Mouse (Mus musculus): ENCODE measurements around the gene Dnah6. TPM values are rescaled to one million over a fixed set of nuclear protein-coding genes. Genes with fewer than 3 reads are reported as not detected.

The Dnah6 gene
- polyA plus RNA-seq, 1 experiment from 2014 or later: 0.09 TPM

GRCm38 (mm10) chr6:73010073-73010472, 211.4 kb downstream of the Dnah6 start:
- H3K4me3 ChIP-seq (ENCODE audit: low read depth, low read length): no peak overlapping the region
- H3K27ac ChIP-seq (ENCODE audit: low read length): no peak overlapping the region
- ATAC-seq (ENCODE audit: insufficient number of reproducible peaks, insufficient read depth, low FRiP score, low read depth): no peak
- H3K9me3 ChIP-seq (ENCODE audit: control insufficient read depth, low read depth, low read length): no peaks in the 10 kb centered on the region
- H3K36me3 ChIP-seq (ENCODE audit: control insufficient read depth, insufficient read depth, low read length): no peaks in the 10 kb centered on the region
- 37% methylated on average over 6 of the region's 6 CpGs for WGBS
- no peak overlapping the region for H3K9ac ChIP-seq (replicated peaks; ENCODE audit: low read depth, low read length)
- H3K27me3 ChIP-seq (ENCODE audit: control insufficient read depth, insufficient read depth, low read length): no peaks in the 10 kb centered on the region
- 0 out of 2 replicates have a peak, but pooled peaks cover 3% of the 10 kb centered on the region for H3K4me1 ChIP-seq (ENCODE audit: control insufficient read depth, insufficient read depth, low read length)
- no peak overlapping the region for H3K4me2 ChIP-seq (replicated peaks; ENCODE audit: low read depth, low read length)

GRCm38 (mm10) chr6:73003601-73004000, 217.8 kb downstream of the Dnah6 start:
- 51% methylated on average over 5 of the region's 5 CpGs for WGBS
- H3K9me3 ChIP-seq (ENCODE audit: control insufficient read depth, low read depth, low read length): no peaks in the 10 kb centered on the region
- H3K4me1 ChIP-seq (ENCODE audit: control insufficient read depth, insufficient read depth, low read length): no peaks in the 10 kb centered on the region
- no peak overlapping the region for H3K4me3 ChIP-seq (ENCODE audit: low read depth, low read length)
- H3K9ac ChIP-seq (replicated peaks; ENCODE audit: low read depth, low read length): no peak overlapping the region
- H3K27me3 ChIP-seq (ENCODE audit: control insufficient read depth, insufficient read depth, low read length): no peaks in the 10 kb centered on the region
- no peak overlapping the region for H3K27ac ChIP-seq (ENCODE audit: low read length)
- H3K4me2 ChIP-seq (replicated peaks; ENCODE audit: low read depth, low read length): no peak overlapping the region
- no peaks in the 10 kb centered on the region for H3K36me3 ChIP-seq (ENCODE audit: control insufficient read depth, insufficient read depth, low read length)
- no peak for ATAC-seq (ENCODE audit: insufficient number of reproducible peaks, insufficient read depth, low FRiP score, low read depth)

- 29% methylated on average over 1 of the region's 1 CpGs for WGBS
- no peak overlapping the region for H3K4me3 ChIP-seq (ENCODE audit: low read depth, low read length)
- no peaks in the 10 kb centered on the region for H3K4me1 ChIP-seq (ENCODE audit: control insufficient read depth, insufficient read depth, low read length)
- H3K36me3 ChIP-seq (ENCODE audit: control insufficient read depth, insufficient read depth, low read length): no peaks in the 10 kb centered on the region
- no peaks in the 10 kb centered on the region for H3K9me3 ChIP-seq (ENCODE audit: control insufficient read depth, low read depth, low read length)
- no peaks in the 10 kb centered on the region for H3K27me3 ChIP-seq (ENCODE audit: control insufficient read depth, insufficient read depth, low read length)
- no peak overlapping the region for H3K4me2 ChIP-seq (replicated peaks; ENCODE audit: low read depth, low read length)
- 0 out of 2 replicates have a peak, but pooled peaks have one; percentile 53 for ATAC-seq (ENCODE audit: insufficient number of reproducible peaks, insufficient read depth, low FRiP score, low read depth)
- H3K9ac ChIP-seq (replicated peaks; ENCODE audit: low read depth, low read length): no peak overlapping the region
- H3K27ac ChIP-seq (ENCODE audit: low read length): no peak overlapping the region
These were observed 219.1 kb downstream of the Dnah6 start for GRCm38 (mm10) chr6:73002391-73002790.

GRCm38 (mm10) chr6:72998809-72999208, 222.6 kb downstream of the Dnah6 start:
- Histone ChIP-seq H3K27me3 (ENCODE audit: control insufficient read depth, insufficient read depth, low read length) (no peaks in the 10 kb centered on the region), H3K36me3 (ENCODE audit: control insufficient read depth, insufficient read depth, low read length) (no peaks in the 10 kb centered on the region), H3K4me3 (ENCODE audit: low read depth, low read length) (no peak overlapping the region), H3K9ac (replicated peaks; ENCODE audit: low read depth, low read length) (no peak overlapping the region), H3K4me1 (ENCODE audit: control insufficient read depth, insufficient read depth, low read length) (no peaks in the 10 kb centered on the region), H3K4me2 (replicated peaks; ENCODE audit: low read depth, low read length) (no peak overlapping the region), H3K9me3 (ENCODE audit: control insufficient read depth, low read depth, low read length) (no peaks in the 10 kb centered on the region), H3K27ac (ENCODE audit: low read length) (no peak overlapping the region)
- WGBS: 94% methylated on average over 1 of the region's 1 CpGs
- no peak for ATAC-seq (ENCODE audit: insufficient number of reproducible peaks, insufficient read depth, low FRiP score, low read depth)

DNA sequence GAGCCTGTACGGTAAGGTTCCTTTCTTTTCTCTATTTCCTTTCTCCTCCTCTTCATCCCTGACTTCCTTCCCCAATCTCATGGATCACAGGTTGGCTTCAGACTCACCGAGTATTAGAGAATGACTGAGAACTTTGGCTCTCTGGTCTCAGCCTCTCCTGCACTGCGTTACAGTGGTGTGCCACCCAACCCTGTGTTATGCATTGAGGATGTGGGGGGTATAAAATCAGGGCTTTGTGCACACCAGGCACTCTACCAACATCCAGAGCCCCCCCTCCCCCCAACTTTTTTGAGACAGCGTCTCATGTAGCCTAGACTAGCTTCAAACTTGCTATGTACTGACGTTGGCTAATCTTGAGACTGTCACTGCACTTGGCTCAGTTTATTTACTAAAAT, 227.8 kb downstream of the Dnah6 start:
- no peak overlapping the region for H3K9ac ChIP-seq (replicated peaks; ENCODE audit: low read depth, low read length)
- no peak overlapping the region for H3K4me2 ChIP-seq (replicated peaks; ENCODE audit: low read depth, low read length)
- ATAC-seq (ENCODE audit: insufficient number of reproducible peaks, insufficient read depth, low FRiP score, low read depth): no peak

GRCm38 (mm10) chr6:72993054-72993687, 228.3 kb downstream of the Dnah6 start:
- ATAC-seq (ENCODE audit: insufficient number of reproducible peaks, insufficient read depth, low FRiP score, low read depth): no peak
- Histone ChIP-seq H3K4me2 (replicated peaks; ENCODE audit: low read depth, low read length) (no peak overlapping the region), H3K36me3 (ENCODE audit: control insufficient read depth, insufficient read depth, low read length) (no peaks in the 10 kb centered on the region), H3K9ac (replicated peaks; ENCODE audit: low read depth, low read length) (no peak overlapping the region), H3K9me3 (ENCODE audit: control insufficient read depth, low read depth, low read length) (no peaks in the 10 kb centered on the region), H3K27me3 (ENCODE audit: control insufficient read depth, insufficient read depth, low read length) (no peaks in the 10 kb centered on the region), H3K4me1 (ENCODE audit: control insufficient read depth, insufficient read depth, low read length) (0 out of 2 replicates have a peak, but pooled peaks cover 4% of the 10 kb centered on the region), H3K4me3 (ENCODE audit: low read depth, low read length) (no peak overlapping the region), H3K27ac (ENCODE audit: low read length) (no peak overlapping the region)
- WGBS: 57% methylated on average over 8 of the region's 8 CpGs

More for the DNA sequence above, 227.8 kb downstream of the Dnah6 start:
- Histone ChIP-seq H3K9me3 (ENCODE audit: control insufficient read depth, low read depth, low read length) (no peaks in the 10 kb centered on the region), H3K4me1 (ENCODE audit: control insufficient read depth, insufficient read depth, low read length) (0 out of 2 replicates have a peak, but pooled peaks cover 4% of the 10 kb centered on the region), H3K27me3 (ENCODE audit: control insufficient read depth, insufficient read depth, low read length) (no peaks in the 10 kb centered on the region), H3K27ac (ENCODE audit: low read length) (no peak overlapping the region), H3K36me3 (ENCODE audit: control insufficient read depth, insufficient read depth, low read length) (no peaks in the 10 kb centered on the region), H3K4me3 (ENCODE audit: low read depth, low read length) (no peak overlapping the region)
- 70% methylated on average over 5 of the region's 5 CpGs for WGBS

DNA sequence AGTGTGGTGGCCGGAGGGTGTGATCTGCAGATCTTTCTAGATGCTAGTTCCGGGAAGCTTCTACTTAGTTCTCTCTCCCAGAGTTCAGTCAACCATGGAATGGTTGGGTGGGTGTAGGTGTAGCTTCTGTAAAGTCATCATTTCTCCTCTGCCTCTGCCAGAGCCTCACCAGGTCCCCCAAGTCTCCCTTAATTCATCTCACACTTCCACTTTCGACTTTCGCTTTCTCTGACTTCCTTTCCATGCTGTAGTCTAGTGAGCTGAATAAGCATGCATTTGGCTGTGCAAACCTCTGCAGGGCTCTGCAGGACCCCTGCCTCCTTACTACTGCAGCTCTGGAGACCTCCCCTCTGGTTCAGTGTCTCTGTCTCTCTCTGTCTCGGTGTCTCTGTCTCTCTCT, 231.2 kb downstream of the Dnah6 start:
- Histone ChIP-seq H3K9me3 (ENCODE audit: control insufficient read depth, low read depth, low read length) (no peaks in the 10 kb centered on the region), H3K27me3 (ENCODE audit: control insufficient read depth, insufficient read depth, low read length) (no peaks in the 10 kb centered on the region), H3K36me3 (ENCODE audit: control insufficient read depth, insufficient read depth, low read length) (no peaks in the 10 kb centered on the region), H3K4me3 (ENCODE audit: low read depth, low read length) (no peak overlapping the region), H3K4me2 (replicated peaks; ENCODE audit: low read depth, low read length) (no peak overlapping the region), H3K4me1 (ENCODE audit: control insufficient read depth, insufficient read depth, low read length) (0 out of 2 replicates have a peak, but pooled peaks cover 4% of the 10 kb centered on the region), H3K9ac (replicated peaks; ENCODE audit: low read depth, low read length) (no peak overlapping the region), H3K27ac (ENCODE audit: low read length) (peak overlapping the region; percentile 7; the same call in 1 of the 2 replicates)
- 83% methylated on average over 5 of the region's 5 CpGs for WGBS
- no peak for ATAC-seq (ENCODE audit: insufficient number of reproducible peaks, insufficient read depth, low FRiP score, low read depth)

DNA sequence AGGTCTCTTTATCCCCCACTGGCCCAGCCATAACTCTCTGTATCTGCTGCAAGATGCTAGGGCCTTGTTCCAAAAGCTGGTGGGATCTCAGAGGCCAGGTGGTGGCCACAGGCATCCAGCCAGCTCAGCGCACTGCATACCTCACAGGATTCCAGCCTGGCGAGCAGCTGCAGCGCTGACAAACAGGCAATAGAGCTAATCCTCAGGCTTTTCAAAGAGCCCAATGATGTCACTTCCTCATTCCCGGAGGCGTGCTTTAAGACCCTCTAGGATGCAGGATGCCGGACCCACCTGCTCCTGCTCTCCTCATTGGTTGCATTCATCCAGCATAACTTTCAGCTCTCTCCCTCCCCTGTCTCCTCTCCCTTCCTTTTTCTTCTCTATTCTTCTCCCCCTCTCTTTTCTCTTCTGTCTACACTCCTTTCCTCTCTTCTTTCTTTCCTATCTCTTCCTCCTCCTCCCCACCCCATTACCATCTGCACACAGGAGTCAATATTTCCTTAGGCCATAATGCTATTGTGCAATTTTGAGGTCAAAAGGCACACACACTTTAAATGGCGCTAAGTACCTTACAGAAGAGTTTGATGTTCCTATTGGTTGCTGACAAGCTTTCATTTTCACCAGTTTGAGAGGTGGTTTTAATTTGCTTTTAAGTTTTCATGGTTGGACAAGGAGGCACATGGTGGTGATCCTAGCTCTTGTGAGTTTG, 232.3 kb downstream of the Dnah6 start:
- H3K27me3 ChIP-seq (ENCODE audit: control insufficient read depth, insufficient read depth, low read length): no peaks in the 10 kb centered on the region
- WGBS: 25% methylated on average over 7 of the region's 7 CpGs
- no peak overlapping the region for H3K27ac ChIP-seq (ENCODE audit: low read length)
- no peak overlapping the region for H3K4me2 ChIP-seq (replicated peaks; ENCODE audit: low read depth, low read length)
- H3K9me3 ChIP-seq (ENCODE audit: control insufficient read depth, low read depth, low read length): no peaks in the 10 kb centered on the region
- H3K4me3 ChIP-seq (ENCODE audit: low read depth, low read length): no peak overlapping the region
- 0 out of 2 replicates have a peak, but pooled peaks cover 4% of the 10 kb centered on the region for H3K4me1 ChIP-seq (ENCODE audit: control insufficient read depth, insufficient read depth, low read length)
- H3K36me3 ChIP-seq (ENCODE audit: control insufficient read depth, insufficient read depth, low read length): no peaks in the 10 kb centered on the region
- no peak for ATAC-seq (ENCODE audit: insufficient number of reproducible peaks, insufficient read depth, low FRiP score, low read depth)
- H3K9ac ChIP-seq (replicated peaks; ENCODE audit: low read depth, low read length): no peak overlapping the region
